14 mouse cellular contexts compared by ENCODE assay signal in genomic region chrX:133373960-133374359, GRCm38 (mm10).
"Had no signal": no experiment of that assay in that cellular context is flagged by ENCODE, and none has a peak within 500 bp of the region (broad histone marks: within the 10 kb centered on the region; RNA-seq: fewer than 3 reads in every experiment).

No protein-coding gene starts in this region.

- H3K36me3 ChIP-seq: limb, embryonic 15.5 days had no signal

- H3K9ac ChIP-seq: limb, embryonic 15.5 days; liver, embryonic 14.5 days; liver, postnatal 0 days; lung, embryonic 14.5 days had no signal

- H3K27ac ChIP-seq: kidney, postnatal 0 days; layer of hippocampus, adult 2 months; limb, embryonic 15.5 days; liver, embryonic 14.5 days; macrophage had no signal

- ATAC-seq: liver, postnatal 0 days; lung, postnatal 0 days had no signal

- H3K27me3 ChIP-seq: limb, embryonic 15.5 days had no signal

- H3K4me2 ChIP-seq: limb, embryonic 15.5 days; liver, embryonic 11.5 days; lung, embryonic 14.5 days had no signal

- DNase-seq: kidney, postnatal 25 days; layer of hippocampus, adult 9-11 months; liver, postnatal 0 days; lung, embryonic 14.5 days; midbrain, embryonic 14.5 days; thymus, adult 18-20 months; thymus, postnatal 36 days had no signal

- H3K9me3 ChIP-seq: limb, embryonic 15.5 days had no signal

- H3K4me3 ChIP-seq: layer of hippocampus, adult 2 months; limb, embryonic 15.5 days had no signal

- H3K4me1 ChIP-seq: limb, embryonic 15.5 days had no signal
